ENCODE assay signal across 8 mouse cellular contexts in genomic region chr5:41884563-41884962, GRCm38 (mm10). TPM values are rescaled to one million over a fixed set of nuclear protein-coding genes. Genes with fewer than 3 reads are reported as not detected.
DNase-seq lines count a peak whose midpoint lies in the region; ATAC-seq and TF ChIP-seq lines count a peak whose summit lies in the region.

No protein-coding gene starts in this region.

- H3K27me3 ChIP-seq in heart, adult 2 months (ENCODE audit: control insufficient read depth, insufficient read depth, low read length): no peaks in the 10 kb centered on the region

- no peak overlapping the region for H3K27ac ChIP-seq in heart, adult 2 months

- peak; percentile 58 for ATAC-seq in granulocyte monocyte progenitor cell, adult 5-6 weeks (replicated peaks; ENCODE audit: poor library complexity, severe bottlenecking)

- no peaks in the 10 kb centered on the region for H3K4me1 ChIP-seq in heart, adult 2 months (ENCODE audit: control insufficient read depth, insufficient read depth, low read length)

- H3K9ac ChIP-seq in heart, adult 2 months (ENCODE audit: low read depth, low read length): no peak overlapping the region

- peak in 1 of 2 experiments; percentile 8 for DNase-seq in heart, adult 2 months
- no peak for DNase-seq in heart, adult 11 months
- DNase-seq in MN1 (ENCODE audit: low spot score): peak; percentile 7
- DNase-seq in cerebellum, adult 9-11 months: peak; percentile 40
- DNase-seq in layer of hippocampus, adult 8-10 months (ENCODE audit: low spot score in 2 of 2): peak; percentile 22 to 59
- DNase-seq in lung, postnatal 14 days: peak; percentile 55
- peak; percentile 25 for DNase-seq in right cerebral cortex, postnatal 25 days

- 21% methylated on average over 12 of the region's 12 CpGs for WGBS in heart, adult 2 months

- H3K79me2 ChIP-seq in heart, adult 2 months (replicated peaks; ENCODE audit: control insufficient read depth, insufficient read depth, low read length): no peaks in the 10 kb centered on the region

- H3K4me3 ChIP-seq in heart, adult 2 months: no peak overlapping the region

- no peak for TF ChIP-seq EP300 in heart, adult 2 months (IDR thresholded peaks at IDR 0.05; ENCODE audit: insufficient read depth, low read depth, low read length)

- no peaks in the 10 kb centered on the region for H3K36me3 ChIP-seq in heart, adult 2 months (ENCODE audit: control insufficient read depth, insufficient read depth, low read length)

- peak; percentile 76 for TF ChIP-seq CTCF in heart, adult 2 months (IDR thresholded peaks at IDR 0.05)

- intact Hi-C loops in heart, adult 2 months (cut with DNase I): loop anchor here (10.0 kb wide), 1 partner anchor 1480 kb away; no protein-coding TSS in a partner anchor

- no peak for TF ChIP-seq POLR2A in heart, adult 2 months (IDR thresholded peaks at IDR 0.05; ENCODE audit: insufficient read depth, low read depth, low read length)

RNA-seq across cellular contexts. Expression of gene Bod1l, which starts 40.4 kb away (rescaled TPM):
- total RNA-seq in heart, adult 2 months (2021): 10 to 100 TPM; 17.8 to 18.8 TPM
- 2.8 and 4.9 TPM in 2 replicates for polyA plus RNA-seq in heart, adult 2 months (2012; rRNA removed)
- 21.5 and 27.4 TPM in 2 replicates for total RNA-seq in granulocyte monocyte progenitor cell, adult 5-6 weeks (2014; fragmentation: Nextera tagmentation)
- total RNA-seq in granulocyte monocyte progenitor cell, adult 5-6 weeks (2017): 35.3 and 40.6 TPM in 2 replicates
- 10 to 100 TPM; 36.6 to 39.2 (median 38.4) TPM for total RNA-seq in layer of hippocampus, adult 8-10 months (2022)
